Mouse (Mus musculus) testis, adult 2 months (tissue): Measurements from ENCODE around the gene Hgd. TPM values are rescaled to one million over a fixed set of nuclear protein-coding genes. Genes with fewer than 3 reads are reported as not detected.

Experiments used
- H3K27ac ChIP-seq: fragments of 200-500 bp; 2 replicates; pipeline ENCODE4 v1.5.1; 2012; ENCODE audit warnings: low read depth, low read length; ENCODE audit not compliant: control insufficient read depth, insufficient read depth
- H3K27me3 ChIP-seq: fragments of 200-500 bp; 2 replicates; pipeline ENCODE4 v1.6.1; 2012; ENCODE audit warnings: mild to moderate bottlenecking, low read length, moderate library complexity; ENCODE audit not compliant: control insufficient read depth, insufficient read depth
- H3K36me3 ChIP-seq: fragments of 200-500 bp; 2 replicates; pipeline ENCODE4 v1.6.1; 2012; ENCODE audit warnings: mild to moderate bottlenecking, low read length; ENCODE audit not compliant: control insufficient read depth, insufficient read depth
- H3K4me1 ChIP-seq: fragments of 200-500 bp; 2 replicates; pipeline ENCODE4 v1.6.1; 2012; ENCODE audit warnings: low read length; ENCODE audit not compliant: control insufficient read depth, insufficient read depth
- H3K4me3 ChIP-seq: fragments of 200-500 bp; 2 replicates; pipeline ENCODE4 v1.5.1; 2012; ENCODE audit warnings: low read depth, mild to moderate bottlenecking, low read length, moderate library complexity, mixed read lengths; ENCODE audit not compliant: control insufficient read depth
- CTCF ChIP-seq: fragments of 200-500 bp; IDR thresholded peaks from 2 replicates; pipeline ENCODE4 v1.5.1; 2012; ENCODE audit warnings: low read depth, mild to moderate bottlenecking, inconsistent platforms, low read length, moderate library complexity; ENCODE audit not compliant: control insufficient read depth, insufficient read depth, insufficient replicate concordance
- POLR2A ChIP-seq: fragments of 200-500 bp; IDR thresholded peaks from 2 replicates; pipeline ENCODE4 v1.6.1; 2012; ENCODE audit warnings: low read depth, mild to moderate bottlenecking, inconsistent platforms, low read length, moderate library complexity; ENCODE audit not compliant: control insufficient read depth
- polyA plus RNA-seq: library from polyadenylated mRNA; depleted of rRNA; stranded (reverse); fragments of >200 nt; gene quantifications from 2 replicates; pipeline ENCODE4 v1.2.3, GENCODE M21; 2012

Hgd gene
- polyA plus RNA-seq, 1 experiment = 1.2 TPM

DNA sequence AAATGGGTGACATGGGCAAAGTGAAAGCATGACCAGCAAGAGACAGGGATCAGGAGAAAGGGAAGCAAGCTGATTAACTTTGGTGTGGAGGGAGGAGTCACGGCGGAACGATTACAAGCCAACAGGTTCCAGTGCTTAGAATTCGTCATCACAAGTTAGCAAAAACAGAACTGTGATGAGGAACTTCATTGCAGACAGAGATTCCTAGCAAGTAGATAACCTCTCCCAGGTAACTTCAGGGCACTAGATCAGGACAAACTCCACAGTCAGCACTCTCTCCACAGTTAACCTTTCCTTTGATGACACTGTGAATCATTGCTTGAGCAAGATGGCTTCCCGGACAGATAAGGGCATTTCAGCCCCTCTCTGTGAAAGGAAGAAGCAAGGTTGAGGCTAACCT is 17.5 kb downstream of the Hgd start:
- Histone ChIP-seq H3K4me3 (no peak overlapping the region), H3K36me3 (no peaks in the 10 kb centered on the region), H3K4me1 (no peaks in the 10 kb centered on the region), H3K27me3 (no peaks in the 10 kb centered on the region), H3K27ac (no peak overlapping the region)
- TF ChIP-seq CTCF (no peak), POLR2A (no peak)

DNA sequence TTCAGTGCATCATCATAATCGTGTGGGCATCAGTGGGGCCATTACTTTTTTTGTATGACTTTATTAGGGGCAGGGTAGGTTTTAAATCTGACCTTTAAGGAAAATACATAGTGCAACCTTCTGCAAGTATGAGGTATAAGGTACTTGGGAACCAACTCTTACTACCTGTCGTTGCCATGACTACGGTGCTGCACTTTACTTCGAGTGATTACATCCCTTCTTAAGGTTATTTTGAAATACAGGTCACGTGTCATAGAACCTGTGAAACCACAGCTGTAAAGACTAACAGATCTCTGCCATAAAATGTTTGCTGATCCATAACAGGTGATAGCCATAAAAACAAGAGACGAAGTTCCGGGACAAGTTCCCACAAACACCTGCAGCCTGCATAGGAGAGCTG is 18.5 kb downstream of the Hgd start:
- no peak overlapping the region for H3K27ac ChIP-seq
- no peaks in the 10 kb centered on the region for H3K27me3 ChIP-seq
- TF ChIP-seq POLR2A (no peak), CTCF (no peak)
- no peaks in the 10 kb centered on the region for H3K4me1 ChIP-seq
- H3K36me3 ChIP-seq = no peaks in the 10 kb centered on the region
- H3K4me3 ChIP-seq = no peak overlapping the region

DNA sequence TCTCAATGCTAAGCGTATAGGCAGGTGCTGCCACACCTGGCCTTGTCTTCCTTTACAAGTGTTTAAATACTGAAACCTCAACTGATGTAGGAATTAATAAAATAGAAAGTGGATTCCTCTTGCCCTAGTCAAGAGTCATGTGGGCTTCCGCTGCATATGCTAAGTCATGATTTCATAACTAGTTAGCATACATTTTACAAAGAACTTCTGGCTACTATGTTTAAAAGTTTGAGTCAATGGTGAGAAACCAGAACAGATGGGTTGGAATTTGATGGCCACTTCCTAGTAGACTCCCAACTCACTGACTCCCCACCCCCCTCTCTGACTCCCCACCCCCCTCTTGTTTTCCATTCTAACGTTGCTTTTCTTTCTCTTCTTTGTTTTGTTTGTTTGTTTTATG is 19.4 kb downstream of the Hgd start:
- TF ChIP-seq CTCF (no peak), POLR2A (no peak)
- no peak overlapping the region for H3K27ac ChIP-seq
- H3K4me1 ChIP-seq = no peaks in the 10 kb centered on the region
- no peaks in the 10 kb centered on the region for H3K27me3 ChIP-seq
- H3K36me3 ChIP-seq = no peaks in the 10 kb centered on the region
- H3K4me3 ChIP-seq = no peak overlapping the region

DNA sequence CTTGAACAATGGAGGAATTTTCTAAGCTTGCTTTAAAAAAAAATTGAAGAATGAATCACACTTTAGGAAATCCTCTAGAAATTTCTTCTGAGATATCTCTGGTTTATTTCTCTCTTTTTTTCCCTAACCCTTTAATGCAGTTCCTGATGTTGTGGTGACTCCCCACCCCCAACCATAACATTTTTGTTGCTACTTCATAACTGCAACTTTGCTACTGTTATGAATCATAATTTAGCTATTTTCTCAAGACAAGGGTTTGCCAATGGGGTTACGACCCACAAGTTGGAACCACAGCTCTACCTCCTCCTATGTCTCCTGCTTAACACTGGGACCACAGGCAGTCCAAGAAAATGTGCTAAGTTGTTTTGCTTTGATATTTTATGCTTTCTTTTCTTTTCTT is 23.5 kb downstream of the Hgd start:
- Histone ChIP-seq H3K27me3 (no peaks in the 10 kb centered on the region), H3K4me3 (no peak overlapping the region), H3K27ac (no peak overlapping the region), H3K4me1 (no peaks in the 10 kb centered on the region), H3K36me3 (no peaks in the 10 kb centered on the region)
- TF ChIP-seq CTCF (no peak), POLR2A (no peak)

DNA sequence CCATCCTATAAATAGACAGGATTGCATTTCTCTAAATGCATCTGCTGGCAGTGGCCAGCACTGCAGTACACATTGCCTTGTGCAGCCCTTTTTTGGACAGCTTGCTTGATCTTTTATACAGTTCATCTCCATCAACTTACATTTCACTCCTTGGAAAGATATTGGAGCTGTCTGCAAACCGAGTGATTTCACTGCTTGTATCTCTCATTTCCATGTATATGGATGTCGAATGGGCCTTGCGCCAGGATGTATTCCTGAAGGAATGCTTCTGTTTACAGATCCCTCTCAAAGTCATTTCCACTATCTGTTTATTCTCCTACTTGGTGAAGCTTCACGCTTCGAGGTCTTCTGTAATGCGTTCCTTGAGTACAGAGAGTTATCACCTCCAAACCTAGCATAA is 24.3 kb downstream of the Hgd start:
- no peaks in the 10 kb centered on the region for H3K4me1 ChIP-seq
- H3K27ac ChIP-seq = no peak overlapping the region
- H3K36me3 ChIP-seq = no peaks in the 10 kb centered on the region
- no peak overlapping the region for H3K4me3 ChIP-seq
- TF ChIP-seq POLR2A (no peak), CTCF (no peak)
- no peaks in the 10 kb centered on the region for H3K27me3 ChIP-seq

DNA sequence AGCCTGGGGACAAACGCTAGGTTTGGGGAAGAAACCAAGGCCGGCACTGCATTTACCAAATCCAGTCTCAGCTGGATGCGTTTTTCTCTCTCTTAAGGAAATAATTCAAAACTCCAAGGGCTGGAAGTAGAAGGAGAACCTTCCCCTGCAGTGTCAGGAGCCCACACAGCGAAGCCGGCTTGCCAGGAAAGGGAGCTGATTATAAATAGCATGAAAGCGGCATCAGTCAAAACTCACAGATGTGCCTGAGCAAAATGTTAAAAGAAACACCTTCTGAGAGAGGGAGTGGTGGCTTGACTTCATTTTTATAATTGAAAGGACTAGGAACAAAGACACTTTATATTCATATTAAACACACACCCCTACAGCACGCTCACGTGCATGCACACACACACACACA is 30.4 kb downstream of the Hgd start:
- no peaks in the 10 kb centered on the region for H3K27me3 ChIP-seq
- TF ChIP-seq POLR2A (no peak), CTCF (no peak)
- H3K4me3 ChIP-seq = no peak overlapping the region
- H3K36me3 ChIP-seq = no peaks in the 10 kb centered on the region
- H3K4me1 ChIP-seq = no peaks in the 10 kb centered on the region
- H3K27ac ChIP-seq = no peak overlapping the region

DNA sequence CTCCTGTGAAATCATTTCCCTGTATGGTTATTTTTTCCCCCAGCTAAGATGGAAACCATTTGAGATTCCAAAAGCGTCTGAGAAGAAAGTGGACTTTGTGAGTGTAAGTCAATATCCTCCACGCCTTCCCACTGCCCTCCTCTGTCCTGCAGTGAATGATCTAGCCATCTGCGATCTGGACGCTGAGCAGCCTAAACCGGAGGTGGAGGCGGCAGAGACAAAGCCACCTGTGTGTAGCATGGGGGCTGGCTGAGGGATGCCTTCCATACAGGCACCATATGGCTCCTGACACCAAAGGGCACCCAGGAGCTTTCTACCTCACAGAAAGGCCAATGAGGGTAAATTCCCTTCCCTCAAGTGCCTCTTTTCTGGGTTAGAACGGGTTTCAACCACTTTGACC is 31.1 kb downstream of the Hgd start:
- Histone ChIP-seq H3K27ac (no peak overlapping the region), H3K4me3 (no peak overlapping the region), H3K36me3 (no peaks in the 10 kb centered on the region), H3K27me3 (no peaks in the 10 kb centered on the region), H3K4me1 (no peaks in the 10 kb centered on the region)
- TF ChIP-seq CTCF = no peak
- no peak for TF ChIP-seq POLR2A

DNA sequence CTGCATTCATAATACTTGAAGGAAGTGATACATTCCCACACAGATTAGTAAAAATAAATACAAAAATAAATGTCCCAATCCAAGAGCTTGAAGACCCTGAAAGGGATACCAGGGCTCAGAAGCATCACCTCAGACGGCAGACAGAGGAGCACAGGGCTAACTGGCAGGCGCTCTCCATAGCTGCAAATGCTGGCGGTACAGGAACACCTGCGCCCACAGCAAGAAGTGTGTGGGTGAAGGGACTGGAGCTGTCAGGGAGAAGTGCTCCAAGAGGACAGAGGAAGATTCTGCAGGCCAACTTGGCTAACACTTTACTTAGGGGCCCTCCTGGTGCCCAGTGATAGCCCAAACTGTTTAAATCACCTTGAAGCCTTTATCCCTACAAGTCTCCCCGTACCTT is 32.1 kb downstream of the Hgd start:
- no peaks in the 10 kb centered on the region for H3K27me3 ChIP-seq
- no peaks in the 10 kb centered on the region for H3K4me1 ChIP-seq
- TF ChIP-seq POLR2A = no peak
- TF ChIP-seq CTCF = no peak
- no peak overlapping the region for H3K4me3 ChIP-seq
- H3K36me3 ChIP-seq = no peaks in the 10 kb centered on the region
- H3K27ac ChIP-seq = no peak overlapping the region
